Mouse (Mus musculus): Measurements from ENCODE around the gene Mboat2.

GRCm38 (mm10) chr12:24823636-24824354 is 6.9 kb upstream of the Mboat2 start:
- TF ChIP-seq POLR2A (IDR thresholded peaks at IDR 0.05; ENCODE audit: low read depth, low read length): no peak
- TF ChIP-seq CTCF (conservative IDR thresholded peaks at IDR 0.05; ENCODE audit: insufficient read depth, insufficient read length, low read depth, low read length): no peak

Measured in kidney, adult 2 months (tissue).